Mouse (Mus musculus) right cerebral cortex, postnatal 14 days (tissue): ENCODE measurements around the gene Vmn1r6.
"Not testable (repeated sequence)": the region's sequence is repeated elsewhere in the genome, so short reads cannot be mapped to it uniquely, and the experiment has no call there.

Experiments used
- DNase-seq: peaks from one replicate; pipeline ENCODE4 v3.0.0; 2022

Gene Vmn1r6

GRCm38 (mm10) chr6:56996943-56997342, at the start of gene Vmn1r6:
Vmn1r6 (plus strand) TSS chr6:56997243.
- no peak for DNase-seq

GRCm38 (mm10) chr6:56956436-56956835, 40.6 kb upstream of the Vmn1r6 start:
- no peak for DNase-seq

GRCm38 (mm10) chr6:56969973-56970372, 27.1 kb upstream of the Vmn1r6 start, which contains the start of gene Vmn1r5:
Vmn1r5 (plus strand) TSS chr6:56970273.
- no peak for DNase-seq

GRCm38 (mm10) chr6:57025224-57025623, 28.2 kb downstream of the Vmn1r6 start, which contains the start of gene Vmn1r7:
Vmn1r7 (minus strand) TSS chr6:57025324.
- not testable (repeated sequence) for DNase-seq

GRCm38 (mm10) chr6:57031984-57032383, 34.9 kb downstream of the Vmn1r6 start, which contains the start of gene Vmn1r8:
Vmn1r8 (plus strand) TSS chr6:57032284.
- DNase-seq = no peak

GRCm38 (mm10) chr6:57034674-57035073, 37.6 kb downstream of the Vmn1r6 start:
- no peak for DNase-seq
